Mouse (Mus musculus) cerebellum, adult 11-12 months (tissue): Measurements from ENCODE around the gene Prg4.

Source experiments
- DNase-seq: peaks from one replicate; pipeline ENCODE4 v3.0.0; 2022

Prg4 gene

DNA sequence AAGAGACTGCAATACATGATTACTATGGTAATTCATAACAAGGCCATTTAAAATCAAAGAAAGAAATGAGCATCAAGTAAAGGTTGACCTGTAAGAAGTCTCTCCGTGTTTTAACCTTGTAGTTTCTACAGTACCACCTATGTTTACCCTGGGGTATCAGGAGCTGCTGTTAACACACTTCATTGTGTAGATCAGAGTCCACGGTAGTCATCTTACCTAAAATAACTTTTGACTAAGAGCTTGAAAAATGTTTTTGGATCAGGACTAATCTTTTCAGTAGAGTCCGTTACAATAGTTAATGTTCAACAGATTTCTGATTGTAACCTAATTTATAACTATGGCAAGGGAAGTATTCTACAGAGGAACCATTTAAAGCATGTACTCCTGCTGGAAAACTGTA is 61.4 kb downstream of the Prg4 start:
- DNase-seq, result no peak

- DNase-seq, result no peak
Observed at GRCm38 (mm10) chr1:150403914-150404313, 62.1 kb downstream of the Prg4 start.
